Mouse (Mus musculus) midbrain, embryonic 13.5 days (tissue): Measurements from ENCODE around the gene Fat2. TPM values are rescaled to one million over a fixed set of nuclear protein-coding genes. Genes with fewer than 3 reads are reported as not detected.

Experiments used
- ATAC-seq: fragments of 200-750 bp; cut with Nextera tagmentation; 2 replicates; pipeline ENCODE4 v1.8.0; 2017; ENCODE audit warnings: mild to moderate bottlenecking, moderate TSS enrichment, moderate library complexity
- H3K27ac ChIP-seq: fragments of 300-500 bp; sonication (generic); 2 replicates; pipeline ENCODE4 v1.5.1; 2015; ENCODE audit warnings: inconsistent platforms, mild to moderate bottlenecking, moderate library complexity
- H3K27me3 ChIP-seq: fragments of 300-500 bp; sonication (generic); 2 replicates; pipeline ENCODE4 v1.6.1; 2015; ENCODE audit warnings: mild to moderate bottlenecking, inconsistent platforms
- H3K36me3 ChIP-seq: fragments of 300-500 bp; sonication (generic); 2 replicates; pipeline ENCODE4 v1.6.1; 2015; ENCODE audit warnings: mild to moderate bottlenecking, inconsistent platforms
- H3K4me1 ChIP-seq: fragments of 300-500 bp; sonication (generic); replicated peaks from 2 replicates; pipeline ENCODE4 v1.6.1; 2015; ENCODE audit warnings: inconsistent platforms
- H3K4me2 ChIP-seq: fragments of 300-500 bp; sonication (generic); replicated peaks from 2 replicates; pipeline ENCODE4 v1.6.1; 2015; ENCODE audit warnings: moderate library complexity, mild to moderate bottlenecking, inconsistent platforms
- H3K4me3 ChIP-seq: fragments of 300-500 bp; sonication (generic); replicated peaks from 2 replicates; pipeline ENCODE4 v1.5.1; 2015; ENCODE audit warnings: mild to moderate bottlenecking, inconsistent platforms
- H3K9ac ChIP-seq: fragments of 300-500 bp; sonication (generic); replicated peaks from 2 replicates; pipeline ENCODE4 v1.6.1; 2015; ENCODE audit warnings: mild to moderate bottlenecking, inconsistent platforms
- H3K9me3 ChIP-seq: fragments of 300-500 bp; sonication (generic); 2 replicates; pipeline ENCODE4 v1.6.1; 2016; ENCODE audit warnings: mild to moderate bottlenecking, inconsistent platforms
- WGBS: fragments of 180-500 bp; shearing (Covaris S2); methylation state at CpG from one replicate; pipeline ENCODE4 v1.1.7; 2015; 5-methylcytosine and 5-hydroxymethylcytosine counted together
- polyA plus RNA-seq: library from polyadenylated mRNA; unstranded; fragments of >200 nt; fragmentation: Nextera tagmentation; extraction: Ambion mirVana; gene quantifications from 2 replicates; pipeline ENCODE4 v1.2.1, GENCODE M21; 2015

The Fat2 gene
- polyA plus RNA-seq, 1 experiment from 2014 or later: 0.08 TPM

GRCm38 (mm10) chr11:55327111-55327510 lies 9.3 kb downstream of the Fat2 start:
- Histone ChIP-seq H3K27me3 (no peaks in the 10 kb centered on the region), H3K9me3 (no peaks in the 10 kb centered on the region), H3K4me1 (no peaks in the 10 kb centered on the region), H3K4me3 (no peak overlapping the region), H3K36me3 (no peaks in the 10 kb centered on the region), H3K9ac (no peak overlapping the region), H3K27ac (no peak overlapping the region), H3K4me2 (no peak overlapping the region)
- 87% methylated on average over 5 of the region's 5 CpGs for WGBS
- no peak for ATAC-seq

GRCm38 (mm10) chr11:55326211-55326610 lies 10.2 kb downstream of the Fat2 start:
- H3K27me3 ChIP-seq: no peaks in the 10 kb centered on the region
- no peak for ATAC-seq
- H3K4me1 ChIP-seq: no peaks in the 10 kb centered on the region
- WGBS: 84% methylated on average over 7 of the region's 7 CpGs
- no peak overlapping the region for H3K9ac ChIP-seq
- H3K4me2 ChIP-seq: no peak overlapping the region
- no peaks in the 10 kb centered on the region for H3K9me3 ChIP-seq
- no peaks in the 10 kb centered on the region for H3K36me3 ChIP-seq
- H3K4me3 ChIP-seq: no peak overlapping the region
- H3K27ac ChIP-seq: no peak overlapping the region

- WGBS: 79% methylated on average over 8 of the region's 8 CpGs
- H3K4me1 ChIP-seq: no peaks in the 10 kb centered on the region
- ATAC-seq: no peak
Measured at GRCm38 (mm10) chr11:55323854-55324253, 12.5 kb downstream of the Fat2 start.

GRCm38 (mm10) chr11:55320990-55321389 lies 15.4 kb downstream of the Fat2 start:
- Histone ChIP-seq H3K4me2 (no peak overlapping the region), H3K9ac (no peak overlapping the region), H3K4me1 (no peaks in the 10 kb centered on the region), H3K9me3 (no peaks in the 10 kb centered on the region), H3K36me3 (no peaks in the 10 kb centered on the region), H3K4me3 (no peak overlapping the region), H3K27me3 (no peaks in the 10 kb centered on the region), H3K27ac (no peak overlapping the region)
- WGBS: 75% methylated on average over 2 of the region's 2 CpGs
- no peak for ATAC-seq

More at GRCm38 (mm10) chr11:55323854-55324253, 12.5 kb downstream of the Fat2 start:
- Histone ChIP-seq H3K27me3 (no peaks in the 10 kb centered on the region), H3K4me3 (no peak overlapping the region), H3K9ac (no peak overlapping the region), H3K9me3 (no peaks in the 10 kb centered on the region), H3K36me3 (no peaks in the 10 kb centered on the region), H3K4me2 (no peak overlapping the region), H3K27ac (no peak overlapping the region)

- no peaks in the 10 kb centered on the region for H3K4me1 ChIP-seq
- no peak for ATAC-seq
- H3K4me2 ChIP-seq: no peak overlapping the region
- H3K27me3 ChIP-seq: 0 out of 2 replicates have a peak, but pooled peaks cover 6% of the 10 kb centered on the region
- H3K27ac ChIP-seq: no peak overlapping the region
- H3K9ac ChIP-seq: no peak overlapping the region
- no peaks in the 10 kb centered on the region for H3K36me3 ChIP-seq
- H3K4me3 ChIP-seq: no peak overlapping the region
- WGBS: 90% methylated on average over 6 of the region's 6 CpGs
- no peaks in the 10 kb centered on the region for H3K9me3 ChIP-seq
Measured at GRCm38 (mm10) chr11:55315966-55316365, 20.4 kb downstream of the Fat2 start.

GRCm38 (mm10) chr11:55314704-55315047 lies 21.7 kb downstream of the Fat2 start:
- H3K27ac ChIP-seq: no peak overlapping the region
- H3K36me3 ChIP-seq: no peaks in the 10 kb centered on the region
- 0 out of 2 replicates have a peak, but pooled peaks cover 6% of the 10 kb centered on the region for H3K27me3 ChIP-seq
- WGBS: 66% methylated on average over 2 of the region's 2 CpGs
- no peaks in the 10 kb centered on the region for H3K4me1 ChIP-seq
- H3K9ac ChIP-seq: no peak overlapping the region
- no peak for ATAC-seq
- no peak overlapping the region for H3K4me3 ChIP-seq
- no peaks in the 10 kb centered on the region for H3K9me3 ChIP-seq
- no peak overlapping the region for H3K4me2 ChIP-seq

GRCm38 (mm10) chr11:55313768-55314703 lies 22.3 kb downstream of the Fat2 start:
- no peak overlapping the region for H3K4me3 ChIP-seq
- H3K9ac ChIP-seq: no peak overlapping the region
- whole genome bisulfite sequencing: 28% methylated on average over 29 of the region's 29 CpGs
- no peak overlapping the region for H3K27ac ChIP-seq
- no peak for ATAC-seq
- 0 out of 2 replicates have a peak, but pooled peaks cover 6% of the 10 kb centered on the region for H3K27me3 ChIP-seq
- no peaks in the 10 kb centered on the region for H3K36me3 ChIP-seq
- no peaks in the 10 kb centered on the region for H3K9me3 ChIP-seq
- H3K4me2 ChIP-seq: no peak overlapping the region
- no peaks in the 10 kb centered on the region for H3K4me1 ChIP-seq

- Histone ChIP-seq H3K4me1 (no peaks in the 10 kb centered on the region), H3K9ac (no peak overlapping the region), H3K9me3 (no peaks in the 10 kb centered on the region), H3K4me2 (no peak overlapping the region), H3K4me3 (no peak overlapping the region), H3K36me3 (no peaks in the 10 kb centered on the region), H3K27me3 (no peaks in the 10 kb centered on the region), H3K27ac (no peak overlapping the region)
- ATAC-seq: no peak
- WGBS: 82% methylated on average over 4 of the region's 4 CpGs
Measured at GRCm38 (mm10) chr11:55302350-55302749, 34.0 kb downstream of the Fat2 start.

GRCm38 (mm10) chr11:55293179-55293578 lies 43.2 kb downstream of the Fat2 start:
- Histone ChIP-seq H3K27me3 (no peaks in the 10 kb centered on the region), H3K4me2 (no peak overlapping the region)
- ATAC-seq: no peak

GRCm38 (mm10) chr11:55291901-55292300 lies 44.5 kb downstream of the Fat2 start:
- no peaks in the 10 kb centered on the region for H3K36me3 ChIP-seq
- H3K27ac ChIP-seq: no peak overlapping the region
- WGBS: 89% methylated on average over 7 of the region's 7 CpGs
- no peak for ATAC-seq
- H3K4me2 ChIP-seq: no peak overlapping the region
- H3K4me1 ChIP-seq: no peaks in the 10 kb centered on the region
- no peaks in the 10 kb centered on the region for H3K9me3 ChIP-seq
- no peaks in the 10 kb centered on the region for H3K27me3 ChIP-seq
- no peak overlapping the region for H3K4me3 ChIP-seq
- no peak overlapping the region for H3K9ac ChIP-seq

More at GRCm38 (mm10) chr11:55293179-55293578, 43.2 kb downstream of the Fat2 start:
- WGBS: 83% methylated on average over 5 of the region's 5 CpGs
- Histone ChIP-seq H3K36me3 (no peaks in the 10 kb centered on the region), H3K4me1 (no peaks in the 10 kb centered on the region), H3K9ac (no peak overlapping the region), H3K4me3 (no peak overlapping the region), H3K27ac (no peak overlapping the region), H3K9me3 (no peaks in the 10 kb centered on the region)

GRCm38 (mm10) chr11:55289851-55290391 lies 46.4 kb downstream of the Fat2 start:
- no peaks in the 10 kb centered on the region for H3K36me3 ChIP-seq
- 85% methylated on average over 5 of the region's 5 CpGs for WGBS
- no peaks in the 10 kb centered on the region for H3K27me3 ChIP-seq
- no peaks in the 10 kb centered on the region for H3K9me3 ChIP-seq
- no peak for ATAC-seq
- no peak overlapping the region for H3K4me3 ChIP-seq
- H3K4me1 ChIP-seq: no peaks in the 10 kb centered on the region
- no peak overlapping the region for H3K4me2 ChIP-seq
- H3K27ac ChIP-seq: no peak overlapping the region
- H3K9ac ChIP-seq: no peak overlapping the region

- no peaks in the 10 kb centered on the region for H3K4me1 ChIP-seq
- no peak for ATAC-seq
- H3K9ac ChIP-seq: no peak overlapping the region
- no peak overlapping the region for H3K4me2 ChIP-seq
- H3K9me3 ChIP-seq: no peaks in the 10 kb centered on the region
- 82% methylated on average over 6 of the region's 6 CpGs for WGBS
- no peak overlapping the region for H3K27ac ChIP-seq
- no peaks in the 10 kb centered on the region for H3K27me3 ChIP-seq
- no peak overlapping the region for H3K4me3 ChIP-seq
- H3K36me3 ChIP-seq: no peaks in the 10 kb centered on the region
Measured at GRCm38 (mm10) chr11:55274756-55275155, 61.6 kb downstream of the Fat2 start.
